Mouse (Mus musculus) midbrain, postnatal 0 days (tissue): ENCODE data around the gene Sdccag8. TPM values are rescaled to one million over a fixed set of nuclear protein-coding genes. Genes with fewer than 3 reads are reported as not detected.

ENCODE experiments used
- ATAC-seq: fragments of 200-750 bp; cut with Nextera tagmentation; 2 replicates; pipeline ENCODE4 v1.8.0; 2017; ENCODE audit warnings: moderate number of reproducible peaks, mild to moderate bottlenecking, moderate TSS enrichment, moderate library complexity; ENCODE audit not compliant: low FRiP score
- DNase-seq: peaks from one replicate; pipeline ENCODE4 v3.0.0-alpha.2; 2015; ENCODE audit warnings: low spot score
- H3K27ac ChIP-seq: fragments of 300-500 bp; sonication (generic); 2 replicates; pipeline ENCODE4 v1.5.1; 2014; ENCODE audit warnings: low read depth, mild to moderate bottlenecking, low read length, mixed read lengths
- H3K27me3 ChIP-seq: fragments of 300-500 bp; sonication (generic); 2 replicates; pipeline ENCODE4 v1.6.1; 2014; ENCODE audit warnings: low read length, control low read depth, mixed read lengths; ENCODE audit not compliant: insufficient read depth
- H3K36me3 ChIP-seq: fragments of 300-500 bp; sonication (generic); 2 replicates; pipeline ENCODE4 v1.6.1; 2014; ENCODE audit warnings: low read length, control low read depth, mixed read lengths; ENCODE audit not compliant: insufficient read depth
- H3K4me1 ChIP-seq: fragments of 300-500 bp; sonication (generic); 2 replicates; pipeline ENCODE4 v1.6.1; 2014; ENCODE audit warnings: mild to moderate bottlenecking, control low read depth, antibody characterized with exemption, low read length, mixed read lengths; ENCODE audit not compliant: insufficient read depth
- H3K4me2 ChIP-seq: fragments of 300-500 bp; sonication (generic); 2 replicates; pipeline ENCODE4 v1.6.1; 2014; ENCODE audit warnings: low read depth, mild to moderate bottlenecking, low read length, mixed read lengths; ENCODE audit not compliant: poor library complexity, severe bottlenecking
- H3K4me3 ChIP-seq: fragments of 300-500 bp; sonication (generic); 2 replicates; pipeline ENCODE4 v1.5.1; 2014; ENCODE audit warnings: low read depth, mild to moderate bottlenecking, low read length, moderate library complexity
- H3K9ac ChIP-seq: fragments of 300-500 bp; sonication (generic); replicated peaks from 2 replicates; pipeline ENCODE4 v1.6.1; 2014; ENCODE audit warnings: mild to moderate bottlenecking, low read length, moderate library complexity, mixed read lengths; ENCODE audit not compliant: poor library complexity, severe bottlenecking
- H3K9me3 ChIP-seq: fragments of 300-500 bp; sonication (generic); 2 replicates; pipeline ENCODE4 v1.6.1; 2016; ENCODE audit warnings: low read length, control low read depth
- CTCF ChIP-seq: IDR thresholded peaks from 2 replicates; pipeline ENCODE4 v1.5.1; 2016; ENCODE audit warnings: antibody characterized with exemption, mild to moderate bottlenecking
- WGBS: fragments of 180-500 bp; shearing (Covaris S2); extraction: QIAGEN DNeasy Blood & Tissue Kit; methylation state at CpG from one replicate; pipeline ENCODE4 v1.1.7; 2014; 5-methylcytosine and 5-hydroxymethylcytosine counted together
- polyA plus RNA-seq: library from polyadenylated mRNA; unstranded; fragments of >200 nt; fragmentation: Nextera tagmentation; extraction: Ambion mirVana; gene quantifications from 2 replicates; pipeline ENCODE4 v1.2.1, GENCODE M21; 2015
- total RNA-seq: library from RNA; depleted of rRNA; stranded (reverse); fragments of >200 nt; gene quantifications from 2 replicates; pipeline ENCODE4 v1.2.3, GENCODE M21; 2014

The Sdccag8 gene
- total and polyA plus RNA-seq, 2 experiments from 2014 or later, result 6.1 to 26.8 TPM

GRCm38 (mm10) chr1:176994707-176995418, 180.4 kb downstream of the Sdccag8 start:
- Histone ChIP-seq H3K9ac (no peak overlapping the region), H3K4me3 (no peak overlapping the region), H3K9me3 (no peaks in the 10 kb centered on the region), H3K4me2 (no peak overlapping the region), H3K27ac (no peak overlapping the region), H3K27me3 (no peaks in the 10 kb centered on the region), H3K36me3 (no peaks in the 10 kb centered on the region), H3K4me1 (peaks cover 20% of the 10 kb centered on the region)
- no peak for TF ChIP-seq CTCF
- peak; percentile 78 for DNase-seq
- no peak for ATAC-seq
- WGBS, result 33% methylated on average over 11 of the region's 11 CpGs

- Histone ChIP-seq H3K9ac (no peak overlapping the region), H3K27ac (no peak overlapping the region), H3K27me3 (no peaks in the 10 kb centered on the region), H3K9me3 (no peaks in the 10 kb centered on the region), H3K4me2 (no peak overlapping the region), H3K36me3 (no peaks in the 10 kb centered on the region), H3K4me1 (peaks cover 20% of the 10 kb centered on the region), H3K4me3 (no peak overlapping the region)
- DNase-seq (no peak), ATAC-seq (no peak)
- TF ChIP-seq CTCF, result no peak
- WGBS, result 77% methylated on average over 4 of the region's 4 CpGs
Observed at GRCm38 (mm10) chr1:176995419-176995775, 180.9 kb downstream of the Sdccag8 start.

GRCm38 (mm10) chr1:176996166-176996565, 181.7 kb downstream of the Sdccag8 start:
- no peak for TF ChIP-seq CTCF
- Histone ChIP-seq H3K27me3 (no peaks in the 10 kb centered on the region), H3K27ac (no peak overlapping the region), H3K4me2 (no peak overlapping the region), H3K4me3 (no peak overlapping the region), H3K4me1 (peaks cover 20% of the 10 kb centered on the region), H3K9ac (no peak overlapping the region), H3K36me3 (no peaks in the 10 kb centered on the region), H3K9me3 (no peaks in the 10 kb centered on the region)
- 76% methylated on average over 3 of the region's 3 CpGs for WGBS
- ATAC-seq (no peak), DNase-seq (no peak)

GRCm38 (mm10) chr1:176996630-176997201, 182.3 kb downstream of the Sdccag8 start:
- peak overlapping the region; percentile 32 for H3K4me2 ChIP-seq
- TF ChIP-seq CTCF, result no peak
- peaks cover 20% of the 10 kb centered on the region for H3K4me1 ChIP-seq
- H3K27me3 ChIP-seq, result no peaks in the 10 kb centered on the region
- DNase-seq (no peak), ATAC-seq (no peak)
- no peaks in the 10 kb centered on the region for H3K36me3 ChIP-seq
- no peak overlapping the region for H3K9ac ChIP-seq
- 21% methylated on average over 16 of the region's 16 CpGs for WGBS
- H3K4me3 ChIP-seq, result no peak overlapping the region
- no peaks in the 10 kb centered on the region for H3K9me3 ChIP-seq
- H3K27ac ChIP-seq, result no peak overlapping the region

- Histone ChIP-seq H3K4me2 (no peak overlapping the region; the same call in 1 of the 2 replicates), H3K9me3 (no peaks in the 10 kb centered on the region), H3K4me1 (peaks cover 20% of the 10 kb centered on the region), H3K36me3 (no peaks in the 10 kb centered on the region), H3K27ac (no peak overlapping the region), H3K4me3 (no peak overlapping the region), H3K9ac (no peak overlapping the region), H3K27me3 (no peaks in the 10 kb centered on the region)
- no peak for TF ChIP-seq CTCF
- no peak for ATAC-seq
- WGBS, result 23% methylated on average over 6 of the region's 6 CpGs
- no peak for DNase-seq
Observed at GRCm38 (mm10) chr1:176997254-176997653, 182.8 kb downstream of the Sdccag8 start.
